Mouse (Mus musculus) ES-E14 (cell line): ENCODE data around the gene Radil. TPM values are rescaled to one million over a fixed set of nuclear protein-coding genes. Genes with fewer than 3 reads are reported as not detected.

Source experiments
- DNase-seq: peaks from one replicate; pipeline ENCODE4 v3.0.0-alpha.2; 2013; ENCODE audit warnings: low read depth, low spot score
- H3K27ac ChIP-seq: 2 replicates; pipeline ENCODE4 v1.5.1; 2012; ENCODE audit warnings: low read depth, mild to moderate bottlenecking, low read length, moderate library complexity, mixed read lengths; ENCODE audit not compliant: poor library complexity, insufficient read depth, severe bottlenecking
- H3K36me3 ChIP-seq: 2 replicates; pipeline ENCODE4 v1.6.1; 2012; ENCODE audit warnings: mild to moderate bottlenecking, low read length, moderate library complexity, mixed read lengths; ENCODE audit not compliant: control insufficient read depth, poor library complexity, insufficient read depth, severe bottlenecking
- H3K4me1 ChIP-seq, 2 experiments: fragments of 150-350 bp in 1 of 2; sonication (generic) in 1 of 2; 2 replicates each; pipeline ENCODE4 v1.6.1; 2012; ENCODE audit warnings: low read length in 2 of 2, mild to moderate bottlenecking in 1 of 2, mixed read lengths in 1 of 2; ENCODE audit not compliant: control insufficient read depth in 2 of 2, insufficient read depth in 2 of 2, poor library complexity in 1 of 2
- H3K4me3 ChIP-seq, 2 experiments: fragments of 150-350 bp in 1 of 2; sonication (generic) in 1 of 2; 2 replicates each; pipeline ENCODE4 v1.5.1; 2012; ENCODE audit warnings: low read length in 2 of 2, low read depth in 1 of 2, mild to moderate bottlenecking in 1 of 2, mixed read lengths in 1 of 2; ENCODE audit not compliant: insufficient read depth in 1 of 2, poor library complexity in 1 of 2, severe bottlenecking in 1 of 2
- H3K9ac ChIP-seq: 2 replicates; pipeline ENCODE4 v1.6.1; 2012; ENCODE audit warnings: low read depth, mild to moderate bottlenecking, low read length, mixed read lengths; ENCODE audit not compliant: poor library complexity, insufficient read depth, severe bottlenecking
- H3K9me3 ChIP-seq: fragments of 150-350 bp; sonication (generic); 2 replicates; pipeline ENCODE4 v1.6.1; 2012; ENCODE audit warnings: low read depth, mild to moderate bottlenecking, low read length; ENCODE audit not compliant: control insufficient read depth, insufficient read depth
- CHD2 ChIP-seq: IDR thresholded peaks from 2 replicates; pipeline ENCODE4 v1.6.1; 2014; ENCODE audit warnings: mild to moderate bottlenecking, low read depth, low read length, inconsistent platforms
- HCFC1 ChIP-seq: IDR thresholded peaks from 2 replicates; pipeline ENCODE4 v1.6.1; 2012; ENCODE audit warnings: low read length, inconsistent platforms, borderline replicate concordance; ENCODE audit not compliant: insufficient read depth
- MAFK ChIP-seq: IDR thresholded peaks from 2 replicates; pipeline ENCODE4 v1.6.1; 2014; ENCODE audit warnings: mild to moderate bottlenecking, low read depth, low read length, inconsistent platforms; ENCODE audit not compliant: insufficient read depth
- ZC3H11A ChIP-seq: IDR thresholded peaks from 2 replicates; pipeline ENCODE4 v1.6.1; 2012; ENCODE audit warnings: low read depth, mild to moderate bottlenecking, inconsistent platforms, low read length, borderline replicate concordance
- ZNF384 ChIP-seq: IDR thresholded peaks from 2 replicates; pipeline ENCODE4 v1.6.1; 2012; ENCODE audit warnings: low read depth, low read length, inconsistent platforms
- in situ Hi-C, 2 experiments: fragments of 600-800 bp; cut with MboI; formaldehyde crosslinking; loops; one replicate each; pipeline ENCODE4 v1.15.1; 2025; ENCODE audit warnings: low sequenced_read_pairs in 2 of 2, inconsistent platforms in 1 of 2; ENCODE audit not compliant: unreplicated experiment in 2 of 2
- total RNA-seq: library from RNA; depleted of rRNA; stranded (reverse); fragments of 300-350 nt; gene quantifications from 2 replicates; pipeline ENCODE4 v1.2.3, GENCODE M21; 2012

The Radil gene
- total RNA-seq, 1 experiment: 6.2 TPM

GRCm38 (mm10) chr5:142445709-142446108, 105.2 kb downstream of the Radil start:
- H3K9ac ChIP-seq: peak overlapping the region; percentile 19; the same call in 1 of the 2 replicates
- peaks cover 6 to 45% of the 10 kb centered on the region in 2 experiments; a peak in 3 of 4 replicates for H3K4me1 ChIP-seq
- no peak for DNase-seq
- no peak overlapping the region for H3K4me3 ChIP-seq
- H3K27ac ChIP-seq: peak overlapping the region; percentile 55
- peaks cover 9% of the 10 kb centered on the region; the same call in 1 of the 2 replicates for H3K36me3 ChIP-seq
- no peaks in the 10 kb centered on the region for H3K9me3 ChIP-seq
- in situ Hi-C loops: loop anchor here in 1 of 2 experiments (10.0 kb wide), 1 partner anchor 81 kb away; no protein-coding TSS in a partner anchor
- TF ChIP-seq MAFK (no peak), CHD2 (no peak), ZC3H11A (no peak), HCFC1 (no peak), ZNF384 (no peak)

DNA sequence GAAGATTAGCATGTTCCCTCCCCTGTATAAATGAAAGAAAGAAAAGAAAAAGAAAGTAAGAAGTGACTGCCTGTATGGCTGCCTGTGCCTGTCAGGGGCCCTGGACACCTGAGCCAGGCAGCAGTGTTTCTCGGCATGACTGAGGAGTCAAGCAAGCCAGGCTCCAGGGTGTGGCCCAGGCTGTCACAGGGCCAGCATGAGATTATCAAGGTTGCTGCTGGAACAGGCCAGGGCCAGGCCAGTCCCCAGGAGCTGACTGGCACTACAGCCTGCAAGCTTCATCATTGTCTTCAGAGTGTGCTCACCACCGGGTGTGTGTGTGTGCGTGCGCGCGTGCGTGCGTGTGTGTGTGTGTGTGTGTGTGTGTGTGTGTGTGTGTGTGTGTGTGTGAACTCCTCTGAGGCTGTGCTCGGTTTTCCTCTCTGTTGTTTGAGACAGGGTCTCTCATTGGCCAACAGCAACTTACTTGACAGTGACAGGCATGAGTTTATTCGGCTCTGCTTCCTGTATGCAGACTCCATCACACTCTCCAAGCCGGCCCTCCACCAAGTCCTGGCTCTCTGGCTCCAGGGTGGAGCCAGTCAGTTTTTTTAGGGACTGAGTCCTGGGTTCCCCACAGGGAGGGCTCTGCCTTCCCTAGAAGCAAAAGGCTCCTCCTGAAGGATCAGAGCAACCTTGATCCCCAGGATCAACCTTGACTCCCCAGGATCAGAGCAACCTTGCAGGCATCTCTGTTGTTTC, 105.9 kb downstream of the Radil start:
- in situ Hi-C loops: loop anchor here in 1 of 2 experiments (10.0 kb wide), 1 partner anchor 80 kb away; no protein-coding TSS in a partner anchor
- no peak overlapping the region; the same call in 1 of the 2 replicates for H3K9ac ChIP-seq
- H3K36me3 ChIP-seq: peaks cover 3% of the 10 kb centered on the region; the same call in 1 of the 2 replicates
- H3K27ac ChIP-seq: peak overlapping the region; percentile 55; the same call in 1 of the 2 replicates
- DNase-seq: no peak
- peaks cover 6 to 43% of the 10 kb centered on the region in 2 experiments; a peak in 3 of 4 replicates for H3K4me1 ChIP-seq
- no peaks in the 10 kb centered on the region for H3K9me3 ChIP-seq
- TF ChIP-seq MAFK (no peak), CHD2 (no peak), ZC3H11A (no peak)
- H3K4me3 ChIP-seq: no peak overlapping the region

GRCm38 (mm10) chr5:142443994-142444393, 106.9 kb downstream of the Radil start:
- Histone ChIP-seq H3K27ac (no peak overlapping the region), H3K9ac (no peak overlapping the region), H3K36me3 (no peaks in the 10 kb centered on the region; the same call in 1 of the 2 replicates), H3K9me3 (no peaks in the 10 kb centered on the region), H3K4me3 (no peak overlapping the region), H3K4me1 (peaks cover 10 to 50% of the 10 kb centered on the region in 2 experiments)
- in situ Hi-C loops: loop anchor here in 1 of 2 experiments (10.0 kb wide), 1 partner anchor 79 kb away; no protein-coding TSS in a partner anchor
- TF ChIP-seq CHD2: no peak
- TF ChIP-seq HCFC1: no peak
- no peak for TF ChIP-seq MAFK
- DNase-seq: no peak

DNA sequence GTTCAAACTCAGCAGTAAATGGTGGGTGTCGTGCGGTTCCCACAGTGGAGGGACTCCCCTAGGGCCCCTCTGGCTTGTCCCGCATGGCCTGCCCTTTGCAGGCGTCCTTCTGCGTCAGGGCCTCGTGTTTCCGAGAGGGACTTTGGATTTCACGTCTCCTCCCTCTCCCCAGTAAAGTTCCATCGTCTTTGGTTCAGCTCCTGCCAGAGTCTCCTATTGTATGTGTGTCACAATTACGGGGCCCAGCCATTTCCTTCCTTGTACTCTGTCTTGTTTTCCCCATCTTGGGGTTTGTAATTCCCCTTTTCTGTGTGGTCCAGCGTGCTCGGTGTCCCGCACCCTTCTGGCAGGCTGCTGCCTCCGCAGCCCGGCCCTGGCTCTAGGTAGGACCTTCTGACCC, 107.4 kb downstream of the Radil start:
- in situ Hi-C loops: loop anchor here in 1 of 2 experiments (10.0 kb wide), 1 partner anchor 79 kb away; no protein-coding TSS in a partner anchor
- H3K27ac ChIP-seq: no peak overlapping the region
- H3K36me3 ChIP-seq: no peaks in the 10 kb centered on the region; the same call in 1 of the 2 replicates

More for the DNA sequence above, 107.4 kb downstream of the Radil start:
- peaks cover 12 to 53% of the 10 kb centered on the region in 2 experiments for H3K4me1 ChIP-seq
- TF ChIP-seq HCFC1 (no peak), CHD2 (no peak), ZNF384 (no peak), MAFK (no peak), ZC3H11A (no peak)
- no peak overlapping the region for H3K4me3 ChIP-seq
- H3K9me3 ChIP-seq: no peaks in the 10 kb centered on the region
- DNase-seq: no peak
- H3K9ac ChIP-seq: no peak overlapping the region
